Mouse (Mus musculus) midbrain, embryonic 16.5 days (tissue): ENCODE measurements around the gene Cd19. TPM values are rescaled to one million over a fixed set of nuclear protein-coding genes. Genes with fewer than 3 reads are reported as not detected.
A peak's percentile ranks its signal among the peaks of the same experiment; 100 is the strongest.

ENCODE experiments used
- ATAC-seq: fragments of 200-750 bp; cut with Nextera tagmentation; 2 replicates; pipeline ENCODE4 v1.8.0; 2017; ENCODE audit warnings: moderate TSS enrichment
- H3K27ac ChIP-seq: fragments of 300-500 bp; sonication (generic); 2 replicates; pipeline ENCODE4 v1.5.1; 2014; ENCODE audit warnings: mild to moderate bottlenecking, low read length, mixed read lengths
- H3K27me3 ChIP-seq: fragments of 300-500 bp; sonication (generic); 2 replicates; pipeline ENCODE4 v1.6.1; 2014; ENCODE audit warnings: low read depth, low read length, mixed read lengths; ENCODE audit not compliant: control insufficient read depth, insufficient read depth
- H3K36me3 ChIP-seq: fragments of 300-500 bp; sonication (generic); 2 replicates; pipeline ENCODE4 v1.6.1; 2014; ENCODE audit warnings: mild to moderate bottlenecking, low read length, moderate library complexity, mixed read lengths; ENCODE audit not compliant: control insufficient read depth, insufficient read depth
- H3K4me1 ChIP-seq: fragments of 300-500 bp; sonication (generic); 2 replicates; pipeline ENCODE4 v1.6.1; 2014; ENCODE audit warnings: mild to moderate bottlenecking, low read length, mixed read lengths; ENCODE audit not compliant: control insufficient read depth, insufficient read depth
- H3K4me2 ChIP-seq: fragments of 300-500 bp; sonication (generic); 2 replicates; pipeline ENCODE4 v1.6.1; 2014; ENCODE audit warnings: mild to moderate bottlenecking, low read length, mixed read lengths
- H3K4me3 ChIP-seq: fragments of 300-500 bp; sonication (generic); 2 replicates; pipeline ENCODE4 v1.5.1; 2014; ENCODE audit warnings: low read depth, mild to moderate bottlenecking, low read length, moderate library complexity, mixed read lengths
- H3K9ac ChIP-seq: fragments of 300-500 bp; sonication (generic); 2 replicates; pipeline ENCODE4 v1.6.1; 2014; ENCODE audit warnings: low read depth, low read length, mixed read lengths
- H3K9me3 ChIP-seq: fragments of 300-500 bp; sonication (generic); replicated peaks from 2 replicates; pipeline ENCODE4 v1.6.1; 2014; ENCODE audit warnings: mild to moderate bottlenecking, low read length, mixed read lengths; ENCODE audit not compliant: control insufficient read depth, poor library complexity, severe bottlenecking
- WGBS: fragments of 180-500 bp; shearing (Covaris S2); extraction: QIAGEN DNeasy Blood & Tissue Kit; methylation state at CpG from one replicate; pipeline ENCODE4 v1.1.7; 2014; 5-methylcytosine and 5-hydroxymethylcytosine counted together
- polyA plus RNA-seq: library from polyadenylated mRNA; unstranded; fragments of >200 nt; fragmentation: Nextera tagmentation; extraction: Ambion mirVana; gene quantifications from 2 replicates; pipeline ENCODE4 v1.2.1, GENCODE M21; 2015

The Cd19 gene
- not detected in 2 replicates for polyA plus RNA-seq

DNA sequence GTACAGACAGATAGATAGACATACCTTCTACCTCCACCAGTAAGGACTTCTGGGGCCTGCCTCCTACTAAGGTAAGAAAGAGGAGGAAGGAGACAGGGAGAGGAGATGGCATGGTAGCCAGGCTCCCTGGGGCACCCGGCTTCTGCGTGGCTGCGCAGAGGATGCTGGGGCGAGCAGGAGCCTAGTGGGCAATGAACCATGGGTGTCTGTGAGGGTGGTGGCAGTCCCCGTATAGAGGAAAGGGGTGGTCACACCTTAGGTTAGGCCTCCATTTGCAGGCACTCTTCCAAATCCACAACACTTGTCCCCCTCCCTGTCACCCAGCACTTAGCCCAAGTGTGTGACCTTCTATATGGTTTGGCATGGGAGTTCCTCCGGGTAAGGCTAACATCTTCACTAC lies at the start of gene Cd19:
TSS of gene Cd19 (minus strand) at position 165 of the 400 bp plus-strand sequence.
- Histone ChIP-seq H3K9me3 (no peaks in the 10 kb centered on the region), H3K36me3 (no peaks in the 10 kb centered on the region), H3K27ac (no peak within 1 kb of the TSS), H3K4me3 (no peak within 1 kb of the TSS), H3K4me2 (no peak within 1 kb of the TSS), H3K27me3 (0 out of 2 replicates have a peak, but pooled peaks cover 2% of the 10 kb centered on the region), H3K9ac (no peak within 1 kb of the TSS), H3K4me1 (no peaks in the 10 kb centered on the region)
- WGBS, result 92% methylated on average over 6 of the region's 6 CpGs
- no peak for ATAC-seq

DNA sequence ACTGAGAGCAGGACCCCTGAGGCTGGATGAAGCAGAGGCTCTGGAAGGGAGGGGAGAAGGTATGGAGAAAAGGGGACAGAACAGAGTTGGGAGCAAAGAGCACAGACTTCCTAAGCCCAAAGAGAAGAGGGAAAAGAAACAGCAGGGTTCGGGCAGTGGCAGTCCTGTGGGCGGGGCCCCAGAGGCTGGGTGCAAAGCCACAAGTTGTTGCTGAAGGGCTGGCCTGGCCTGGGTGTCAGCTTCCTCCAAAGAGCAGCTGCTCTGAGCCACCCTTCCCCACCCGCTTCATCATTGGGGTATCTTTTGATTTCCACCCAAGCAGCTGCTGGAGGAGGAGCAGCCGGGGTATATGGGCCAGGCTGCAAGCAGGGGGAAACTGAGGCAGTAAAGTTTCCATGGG lies 49.4 kb upstream of the Cd19 start:
- no peaks in the 10 kb centered on the region for H3K4me1 ChIP-seq

DNA sequence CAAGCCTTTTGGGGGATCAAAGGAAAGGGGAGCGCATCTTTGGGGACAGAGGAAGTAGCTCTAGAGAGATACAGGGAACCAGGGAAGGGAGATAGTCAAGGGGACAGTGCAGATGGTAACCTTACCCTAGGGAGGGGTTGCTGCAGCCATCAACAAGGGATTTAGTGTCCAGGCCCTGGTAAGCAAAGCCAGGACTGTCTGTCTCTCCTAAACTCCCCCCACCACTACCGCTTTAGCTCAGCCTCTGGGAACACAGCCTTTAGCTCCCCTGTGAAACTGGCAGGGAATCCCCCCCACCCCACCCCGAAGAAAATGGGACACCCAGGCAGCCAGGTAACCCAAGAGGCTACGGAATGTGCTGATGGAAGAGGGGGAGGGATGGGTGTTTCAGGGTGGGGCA lies 48.9 kb upstream of the Cd19 start:
- no peaks in the 10 kb centered on the region for H3K4me1 ChIP-seq
- H3K36me3 ChIP-seq, result peaks cover 20% of the 10 kb centered on the region
- no peak overlapping the region for H3K4me3 ChIP-seq
- H3K9me3 ChIP-seq, result no peaks in the 10 kb centered on the region
- no peaks in the 10 kb centered on the region for H3K27me3 ChIP-seq
- no peak overlapping the region for H3K4me2 ChIP-seq
- H3K9ac ChIP-seq, result no peak overlapping the region
- H3K27ac ChIP-seq, result no peak overlapping the region
- 62% methylated on average over 4 of the region's 4 CpGs for WGBS
- no peak for ATAC-seq

More for the DNA sequence above, 49.4 kb upstream of the Cd19 start:
- ATAC-seq, result no peak
- H3K27ac ChIP-seq, result no peak overlapping the region
- 69% methylated on average over 4 of the region's 4 CpGs for WGBS
- H3K36me3 ChIP-seq, result peaks cover 25% of the 10 kb centered on the region
- H3K9ac ChIP-seq, result no peak overlapping the region
- H3K9me3 ChIP-seq, result no peaks in the 10 kb centered on the region
- H3K27me3 ChIP-seq, result no peaks in the 10 kb centered on the region
- H3K4me3 ChIP-seq, result no peak overlapping the region
- H3K4me2 ChIP-seq, result no peak overlapping the region

DNA sequence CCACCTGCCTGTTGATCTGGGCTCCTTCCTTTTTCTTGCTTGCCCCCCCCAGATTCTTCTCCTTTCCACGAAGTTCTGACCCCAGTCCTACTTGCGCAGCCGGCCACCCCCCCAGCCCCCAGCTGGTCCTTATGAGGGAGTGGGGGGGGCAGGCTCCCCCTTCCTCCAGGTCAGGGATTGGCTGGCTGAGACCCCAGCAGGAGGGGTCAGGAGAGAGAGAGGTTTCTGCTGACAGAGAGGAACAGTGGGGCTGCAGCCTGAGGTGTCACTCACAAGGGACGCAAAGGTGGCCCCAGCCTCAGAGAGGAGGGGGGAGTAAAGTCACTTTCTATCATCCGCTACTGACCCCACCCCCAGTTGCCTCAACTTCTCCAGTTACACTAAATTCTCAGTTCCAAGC lies 48.3 kb upstream of the Cd19 start, which contains the start of gene Atp2a1:
TSS of gene Atp2a1 (minus strand) at position 105 of the 400 bp plus-strand sequence.
- no peak for ATAC-seq
- WGBS, result 46% methylated on average over 5 of the region's 5 CpGs
- Histone ChIP-seq H3K36me3 (peaks cover 16% of the 10 kb centered on the region), H3K9me3 (no peaks in the 10 kb centered on the region), H3K4me1 (no peaks in the 10 kb centered on the region), H3K9ac (peak within 1 kb of the TSS; percentile 24; the same call in 1 of the 2 replicates), H3K4me3 (no peak within 1 kb of the TSS), H3K4me2 (no peak within 1 kb of the TSS), H3K27me3 (no peaks in the 10 kb centered on the region), H3K27ac (no peak within 1 kb of the TSS)

DNA sequence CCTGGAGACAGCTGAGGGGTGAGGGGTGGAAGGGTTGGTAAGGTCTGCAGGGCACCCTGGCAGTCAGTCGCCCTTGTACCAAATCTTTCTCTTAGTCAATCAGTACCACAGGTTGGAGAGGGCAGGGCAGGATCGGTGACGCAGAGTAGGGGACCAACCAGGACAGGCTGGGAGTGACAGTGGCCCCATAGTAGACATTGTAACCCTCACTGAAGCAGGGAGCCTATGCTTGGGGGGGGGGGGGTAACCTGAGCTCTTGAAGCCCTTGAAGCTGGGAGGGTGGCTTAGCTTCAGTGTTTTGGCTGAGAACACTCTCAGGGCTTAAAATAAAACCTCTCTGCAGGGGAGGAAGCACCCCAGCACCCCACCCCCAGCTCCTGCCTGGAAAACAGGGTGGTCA lies 46.9 kb upstream of the Cd19 start:
- 67% methylated on average over 3 of the region's 3 CpGs for WGBS
- no peaks in the 10 kb centered on the region for H3K4me1 ChIP-seq
- no peak for ATAC-seq
- H3K9ac ChIP-seq, result peak overlapping the region; percentile 24; the same call in 1 of the 2 replicates
- no peaks in the 10 kb centered on the region for H3K27me3 ChIP-seq
- H3K4me2 ChIP-seq, result no peak overlapping the region
- H3K36me3 ChIP-seq, result peaks cover 4% of the 10 kb centered on the region
- H3K27ac ChIP-seq, result no peak overlapping the region
- no peaks in the 10 kb centered on the region for H3K9me3 ChIP-seq
- no peak overlapping the region for H3K4me3 ChIP-seq

DNA sequence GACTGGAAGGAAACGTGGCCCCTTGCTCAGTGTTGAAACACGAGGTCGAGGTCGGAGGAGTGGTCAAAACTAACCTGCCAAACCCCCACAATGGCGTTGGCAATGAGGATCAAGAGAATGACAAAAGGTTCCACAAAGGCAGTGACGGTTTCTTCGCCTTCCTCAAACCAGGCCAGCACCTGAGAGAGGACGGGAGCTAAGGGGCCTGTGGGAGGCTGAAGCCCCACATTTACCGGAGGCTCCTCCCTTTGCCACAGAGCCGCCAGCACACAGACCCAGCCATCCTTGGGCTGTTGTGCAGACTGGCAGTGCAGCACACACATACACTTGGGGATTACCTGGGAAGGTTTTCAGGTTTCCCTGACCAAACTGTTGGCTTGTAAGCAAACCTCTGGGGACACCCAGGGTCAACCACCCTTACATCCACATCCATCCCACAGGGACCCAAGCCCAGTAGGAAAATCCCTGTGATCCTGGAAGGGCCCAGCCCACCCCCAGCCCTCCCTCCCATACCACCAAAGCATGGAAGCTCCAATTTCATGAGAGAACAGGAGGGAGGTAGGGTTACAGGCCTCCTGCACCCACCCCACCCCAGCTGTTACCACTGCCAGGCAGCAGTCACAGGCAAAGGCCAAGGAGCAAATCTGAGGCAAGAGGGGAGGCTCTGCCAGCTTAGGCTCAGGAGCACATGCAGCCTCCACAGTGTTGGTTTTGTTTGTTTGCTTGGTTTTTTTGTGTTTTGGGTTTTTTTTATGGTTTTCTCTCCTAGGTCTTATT lies 46.1 kb upstream of the Cd19 start:
- Histone ChIP-seq H3K9ac (no peak overlapping the region), H3K36me3 (no peaks in the 10 kb centered on the region), H3K27me3 (no peaks in the 10 kb centered on the region), H3K4me3 (no peak overlapping the region), H3K9me3 (no peaks in the 10 kb centered on the region), H3K4me1 (no peaks in the 10 kb centered on the region), H3K27ac (no peak overlapping the region), H3K4me2 (no peak overlapping the region)
- 52% methylated on average over 10 of the region's 10 CpGs for WGBS
- ATAC-seq, result no peak

DNA sequence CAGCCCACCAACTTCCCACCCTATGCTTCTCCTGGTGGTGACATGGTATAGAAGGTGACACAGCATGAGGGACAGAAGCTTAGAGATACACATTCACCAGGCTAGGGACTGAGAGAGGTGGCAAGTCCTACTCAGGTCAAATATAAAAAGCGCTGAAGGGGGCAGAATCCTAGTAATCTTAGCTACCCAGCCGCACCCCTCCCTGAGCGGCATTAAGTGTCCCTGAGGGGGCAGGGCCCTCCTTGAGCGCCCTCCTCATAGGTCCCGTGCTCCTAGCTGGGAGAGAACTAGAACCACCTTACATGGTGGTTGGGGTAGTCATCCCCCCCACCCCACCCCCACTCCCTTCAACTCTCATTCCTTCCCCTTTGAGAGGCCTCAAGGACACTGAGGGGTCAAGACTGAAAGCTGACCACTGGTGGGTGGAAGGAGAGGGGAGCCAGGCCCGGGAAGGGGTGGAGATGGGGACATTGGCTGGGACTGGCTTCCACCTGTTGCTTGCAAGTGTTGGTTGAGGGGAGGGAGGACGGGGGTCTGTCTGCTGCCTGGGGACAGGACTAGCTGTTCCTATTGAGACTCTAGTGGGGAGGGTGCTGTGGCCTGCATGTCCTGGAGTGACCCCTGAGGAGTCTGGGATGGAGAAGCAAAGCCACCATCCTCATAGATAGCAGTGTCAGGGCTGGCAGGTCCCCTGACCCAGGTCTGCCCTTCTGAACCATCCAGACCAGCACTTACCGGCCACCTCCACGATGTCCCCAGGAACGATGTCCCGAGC lies 44.3 kb upstream of the Cd19 start:
- no peak overlapping the region for H3K27ac ChIP-seq
- no peak overlapping the region for H3K9ac ChIP-seq
- no peaks in the 10 kb centered on the region for H3K36me3 ChIP-seq
- H3K4me3 ChIP-seq, result no peak overlapping the region
- H3K9me3 ChIP-seq, result no peaks in the 10 kb centered on the region
- no peaks in the 10 kb centered on the region for H3K4me1 ChIP-seq
- no peak overlapping the region for H3K4me2 ChIP-seq
- ATAC-seq, result no peak
- 84% methylated on average over 11 of the region's 11 CpGs for WGBS
- H3K27me3 ChIP-seq, result no peaks in the 10 kb centered on the region; the same call in 1 of the 2 replicates

DNA sequence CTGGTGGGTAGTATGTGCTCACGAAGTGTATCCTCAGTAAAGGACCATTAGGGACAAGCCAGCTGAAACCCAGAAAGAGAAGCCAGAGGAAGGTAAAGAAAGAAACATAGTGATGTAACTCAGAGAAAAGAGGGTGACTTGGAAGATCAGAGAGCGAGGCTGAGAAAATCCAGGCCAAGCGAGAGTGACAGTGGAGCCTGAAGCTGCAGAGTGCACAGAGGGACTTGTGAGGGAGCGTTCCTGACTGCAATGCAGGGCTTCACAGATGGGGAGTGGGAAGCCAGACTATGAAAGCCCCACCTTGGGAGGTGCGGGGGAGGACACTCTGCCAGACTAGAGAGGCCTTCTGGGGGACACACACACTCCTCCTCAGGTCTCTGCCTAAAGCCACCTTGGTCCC lies 43.5 kb upstream of the Cd19 start:
- H3K27ac ChIP-seq, result no peak overlapping the region
- no peak overlapping the region for H3K4me2 ChIP-seq
- H3K27me3 ChIP-seq, result no peaks in the 10 kb centered on the region; the same call in 1 of the 2 replicates
- no peak overlapping the region for H3K9ac ChIP-seq
- H3K4me1 ChIP-seq, result no peaks in the 10 kb centered on the region
- no peaks in the 10 kb centered on the region for H3K9me3 ChIP-seq
- no peak overlapping the region for H3K4me3 ChIP-seq
- ATAC-seq, result no peak
- WGBS, result 75% methylated on average over 5 of the region's 5 CpGs
- no peaks in the 10 kb centered on the region for H3K36me3 ChIP-seq
